Mouse (Mus musculus) heart, embryonic 16.5 days (tissue): ENCODE data around the gene Wdr72. TPM values are rescaled to one million over a fixed set of nuclear protein-coding genes. Genes with fewer than 3 reads are reported as not detected.

Experiments used
- ATAC-seq: fragments of 200-750 bp; cut with Nextera tagmentation; replicated peaks from 2 replicates; pipeline ENCODE4 v1.8.0; 2017; ENCODE audit warnings: moderate number of reproducible peaks; ENCODE audit not compliant: insufficient read depth, low FRiP score; ENCODE audit errors: extremely low read depth
- H3K27ac ChIP-seq: fragments of 300-500 bp; sonication (generic); 2 replicates; pipeline ENCODE4 v1.5.1; 2014; ENCODE audit warnings: mild to moderate bottlenecking, low read length, control low read depth, moderate library complexity
- H3K27me3 ChIP-seq: fragments of 300-500 bp; sonication (generic); 2 replicates; pipeline ENCODE4 v1.6.1; 2014; ENCODE audit warnings: low read length, mixed read lengths; ENCODE audit not compliant: control insufficient read depth, insufficient read depth
- H3K36me3 ChIP-seq: fragments of 300-500 bp; sonication (generic); 2 replicates; pipeline ENCODE4 v1.6.1; 2014; ENCODE audit not compliant: control insufficient read depth, insufficient read depth
- H3K4me1 ChIP-seq: fragments of 300-500 bp; sonication (generic); 2 replicates; pipeline ENCODE4 v1.6.1; 2014; ENCODE audit warnings: low read length, mixed read lengths; ENCODE audit not compliant: control insufficient read depth, insufficient read depth
- H3K4me2 ChIP-seq: fragments of 300-500 bp; sonication (generic); 2 replicates; pipeline ENCODE4 v1.6.1; 2014; ENCODE audit warnings: low read depth, mild to moderate bottlenecking, control low read depth, low read length
- H3K4me3 ChIP-seq: fragments of 300-500 bp; sonication (generic); 2 replicates; pipeline ENCODE4 v1.5.1; 2014; ENCODE audit warnings: mild to moderate bottlenecking, control low read depth, low read length
- H3K9ac ChIP-seq: fragments of 300-500 bp; sonication (generic); 2 replicates; pipeline ENCODE4 v1.6.1; 2014; ENCODE audit warnings: low read length, control low read depth
- H3K9me3 ChIP-seq: fragments of 300-500 bp; sonication (generic); replicated peaks from 2 replicates; pipeline ENCODE4 v1.6.1; 2016; ENCODE audit warnings: low read length; ENCODE audit not compliant: control insufficient read depth
- WGBS: fragments of 180-500 bp; shearing (Covaris S2); extraction: QIAGEN DNeasy Blood & Tissue Kit; methylation state at CpG from one replicate; pipeline ENCODE4 v1.1.7; 2014; 5-methylcytosine and 5-hydroxymethylcytosine counted together
- polyA plus RNA-seq: library from polyadenylated mRNA; unstranded; fragments of >200 nt; fragmentation: Nextera tagmentation; extraction: Ambion mirVana; gene quantifications from 2 replicates; pipeline ENCODE4 v1.2.1, GENCODE M21; 2015

Wdr72 gene
- polyA plus RNA-seq, 1 experiment from 2014 or later, result 1.5 TPM

- no peak for ATAC-seq
- no peaks in the 10 kb centered on the region for H3K36me3 ChIP-seq
- 73% methylated on average over 5 of the region's 5 CpGs for WGBS
- H3K4me2 ChIP-seq, result no peak overlapping the region
- no peaks in the 10 kb centered on the region for H3K4me1 ChIP-seq
- H3K9ac ChIP-seq, result no peak overlapping the region
- H3K27me3 ChIP-seq, result no peaks in the 10 kb centered on the region
- no peak overlapping the region for H3K4me3 ChIP-seq
- H3K9me3 ChIP-seq, result no peaks in the 10 kb centered on the region
- H3K27ac ChIP-seq, result no peak overlapping the region
These were observed 218.7 kb downstream of the Wdr72 start for GRCm38 (mm10) chr9:74328821-74329220.

- no peak for ATAC-seq
- 54% methylated on average over 9 of the region's 9 CpGs for WGBS
- H3K4me2 ChIP-seq, result no peak overlapping the region
- H3K9ac ChIP-seq, result no peak overlapping the region
- no peaks in the 10 kb centered on the region for H3K36me3 ChIP-seq
- H3K27me3 ChIP-seq, result no peaks in the 10 kb centered on the region
- no peaks in the 10 kb centered on the region for H3K9me3 ChIP-seq
- no peaks in the 10 kb centered on the region for H3K4me1 ChIP-seq
- H3K4me3 ChIP-seq, result no peak overlapping the region
- no peak overlapping the region for H3K27ac ChIP-seq
These were observed 220.7 kb downstream of the Wdr72 start for GRCm38 (mm10) chr9:74330706-74331495.

GRCm38 (mm10) chr9:74332321-74332720, 222.2 kb downstream of the Wdr72 start:
- no peak overlapping the region for H3K9ac ChIP-seq
- H3K27me3 ChIP-seq, result no peaks in the 10 kb centered on the region
- H3K36me3 ChIP-seq, result no peaks in the 10 kb centered on the region
- H3K4me3 ChIP-seq, result no peak overlapping the region
- WGBS, result 57% methylated on average over 3 of the region's 3 CpGs
- H3K9me3 ChIP-seq, result no peaks in the 10 kb centered on the region
- H3K4me2 ChIP-seq, result no peak overlapping the region
- ATAC-seq, result no peak
- H3K4me1 ChIP-seq, result no peaks in the 10 kb centered on the region
- H3K27ac ChIP-seq, result no peak overlapping the region

Other genes starting within 250 kb of the Wdr72 start
- gene Unc13c, start 141.4 kb upstream of the Wdr72 start, polyA plus RNA-seq, result 1.4 and 1.6 TPM in 2 replicates